Mouse (Mus musculus) liver, embryonic 12.5 days (tissue): ENCODE measurements around the gene Mlycd. TPM values are rescaled to one million over a fixed set of nuclear protein-coding genes. Genes with fewer than 3 reads are reported as not detected.

Experiments
- ATAC-seq: fragments of 200-750 bp; cut with Nextera tagmentation; 2 replicates; pipeline ENCODE4 v1.8.0; 2017; ENCODE audit warnings: moderate number of reproducible peaks, mild to moderate bottlenecking, moderate library complexity
- H3K27ac ChIP-seq: fragments of 300-500 bp; sonication (generic); 2 replicates; pipeline ENCODE4 v1.5.1; 2016; ENCODE audit warnings: mild to moderate bottlenecking
- H3K27me3 ChIP-seq: fragments of 300-500 bp; sonication (generic); replicated peaks from 2 replicates; pipeline ENCODE4 v1.6.1; 2016; ENCODE audit warnings: mild to moderate bottlenecking, moderate library complexity
- H3K36me3 ChIP-seq: fragments of 300-500 bp; sonication (generic); 2 replicates; pipeline ENCODE4 v1.6.1; 2016; ENCODE audit warnings: mild to moderate bottlenecking, moderate library complexity
- H3K4me1 ChIP-seq: fragments of 300-500 bp; sonication (generic); 2 replicates; pipeline ENCODE4 v1.6.1; 2016
- H3K4me2 ChIP-seq: fragments of 300-500 bp; sonication (generic); 2 replicates; pipeline ENCODE4 v1.6.1; 2016; ENCODE audit warnings: mild to moderate bottlenecking, moderate library complexity
- H3K4me3 ChIP-seq: fragments of 300-500 bp; sonication (generic); 2 replicates; pipeline ENCODE4 v1.5.1; 2016; ENCODE audit warnings: mild to moderate bottlenecking, moderate library complexity
- H3K9ac ChIP-seq: fragments of 300-500 bp; sonication (generic); 2 replicates; pipeline ENCODE4 v1.6.1; 2016; ENCODE audit warnings: mild to moderate bottlenecking, moderate library complexity
- H3K9me3 ChIP-seq: fragments of 300-500 bp; sonication (generic); replicated peaks from 2 replicates; pipeline ENCODE4 v1.6.1; 2016; ENCODE audit warnings: mild to moderate bottlenecking, moderate library complexity
- WGBS: fragments of 180-500 bp; shearing (Covaris S2); methylation state at CpG from one replicate; pipeline ENCODE4 v1.1.7; 2016; ENCODE audit not compliant: insufficient replicate concordance; 5-methylcytosine and 5-hydroxymethylcytosine counted together
- polyA plus RNA-seq: library from polyadenylated mRNA; unstranded; fragments of >200 nt; fragmentation: Nextera tagmentation; extraction: Ambion mirVana; gene quantifications from 2 replicates; pipeline ENCODE4 v1.2.1, GENCODE M21; 2016

The Mlycd gene
- polyA plus RNA-seq, 1 experiment from 2014 or later, result 11.7 TPM

DNA sequence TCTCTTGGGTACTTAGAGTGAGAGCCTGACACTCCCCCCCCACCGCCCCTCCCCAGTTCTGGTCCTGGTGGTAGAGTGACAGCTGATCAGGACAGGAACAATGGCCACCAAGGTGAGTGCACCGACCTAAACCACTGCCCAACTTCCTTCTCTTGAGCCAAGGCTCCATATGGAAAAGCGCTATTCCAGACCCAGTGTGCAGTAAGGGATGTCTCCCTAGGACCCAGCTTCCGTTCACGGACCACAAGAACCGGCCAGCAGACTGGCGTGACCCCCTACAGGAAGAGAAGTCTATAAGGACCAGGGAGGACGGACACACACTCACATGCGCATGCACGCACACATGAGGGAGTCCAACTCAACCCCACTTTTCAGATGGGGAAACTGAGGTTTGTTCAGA, 41.7 kb downstream of the Mlycd start:
- H3K4me2 ChIP-seq, result peak overlapping the region; percentile 50

GRCm38 (mm10) chr8:119436933-119437332, 42.3 kb downstream of the Mlycd start:
- H3K4me3 ChIP-seq, result peak overlapping the region; percentile 43
- H3K4me1 ChIP-seq, result peaks cover 33% of the 10 kb centered on the region
- peak; percentile 46 for ATAC-seq
- peak overlapping the region; percentile 28; the same call in 1 of the 2 replicates for H3K9ac ChIP-seq
- H3K9me3 ChIP-seq, result no peaks in the 10 kb centered on the region
- H3K36me3 ChIP-seq, result peaks cover under 1% of the 10 kb centered on the region
- no peaks in the 10 kb centered on the region for H3K27me3 ChIP-seq
- H3K27ac ChIP-seq, result peak overlapping the region; percentile 2; the same call in 1 of the 2 replicates
- H3K4me2 ChIP-seq, result peak overlapping the region; percentile 50
- WGBS, result 12% methylated on average over 9 of the region's 9 CpGs

More for the DNA sequence above, 41.7 kb downstream of the Mlycd start:
- H3K4me3 ChIP-seq, result no peak overlapping the region
- H3K36me3 ChIP-seq, result no peaks in the 10 kb centered on the region
- no peaks in the 10 kb centered on the region for H3K9me3 ChIP-seq
- 61% methylated on average over 10 of the region's 10 CpGs for WGBS
- peak overlapping the region; percentile 2; the same call in 1 of the 2 replicates for H3K27ac ChIP-seq
- H3K4me1 ChIP-seq, result peaks cover 34% of the 10 kb centered on the region
- no peak for ATAC-seq
- no peaks in the 10 kb centered on the region for H3K27me3 ChIP-seq
- no peak overlapping the region for H3K9ac ChIP-seq

DNA sequence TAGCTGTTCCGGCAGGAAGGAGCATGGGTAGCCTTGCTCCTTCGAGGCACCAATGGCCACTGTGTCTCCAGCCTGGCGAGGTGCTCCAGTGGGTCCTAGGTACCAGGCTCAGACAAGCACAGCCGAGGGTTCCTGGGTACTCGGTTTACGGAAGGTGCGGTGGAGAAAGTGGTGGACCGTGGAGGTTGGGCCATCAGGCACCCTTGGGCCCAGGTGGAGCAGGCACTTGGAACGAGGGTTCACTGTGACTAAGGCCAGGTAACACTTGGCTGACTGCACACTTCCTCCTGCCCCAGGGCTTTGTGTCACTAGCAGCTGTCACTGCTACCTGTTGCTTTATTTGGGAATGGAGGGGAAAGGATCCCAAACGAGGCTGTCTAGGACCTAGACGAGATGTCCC, 42.8 kb downstream of the Mlycd start:
- H3K4me3 ChIP-seq, result peak overlapping the region; percentile 43
- H3K4me1 ChIP-seq, result peaks cover 33% of the 10 kb centered on the region
- H3K9me3 ChIP-seq, result no peaks in the 10 kb centered on the region
- no peak for ATAC-seq
- 51% methylated on average over 11 of the region's 11 CpGs for WGBS
- peak overlapping the region; percentile 28 for H3K9ac ChIP-seq
- peaks cover 2% of the 10 kb centered on the region; the same call in 1 of the 2 replicates for H3K27me3 ChIP-seq
- peak overlapping the region; percentile 50 for H3K4me2 ChIP-seq
- H3K27ac ChIP-seq, result no peak overlapping the region
- H3K36me3 ChIP-seq, result peaks cover 6% of the 10 kb centered on the region

GRCm38 (mm10) chr8:119438876-119439275, 44.2 kb downstream of the Mlycd start:
- H3K4me2 ChIP-seq, result peak overlapping the region; percentile 50
- H3K9ac ChIP-seq, result no peak overlapping the region
- 0 out of 2 replicates have a peak overlapping the region, but pooled peaks have one; percentile 4 for H3K27ac ChIP-seq
- H3K4me3 ChIP-seq, result peak overlapping the region; percentile 43
- no peaks in the 10 kb centered on the region for H3K9me3 ChIP-seq
- 57% methylated on average over 6 of the region's 6 CpGs for WGBS
- no peak for ATAC-seq
- H3K4me1 ChIP-seq, result peaks cover 33% of the 10 kb centered on the region
- H3K27me3 ChIP-seq, result peaks cover 6% of the 10 kb centered on the region; the same call in 1 of the 2 replicates
- peaks cover 19% of the 10 kb centered on the region for H3K36me3 ChIP-seq

GRCm38 (mm10) chr8:119439424-119439823, 44.7 kb downstream of the Mlycd start:
- Histone ChIP-seq H3K9me3 (no peaks in the 10 kb centered on the region), H3K27me3 (peaks cover 7% of the 10 kb centered on the region; the same call in 1 of the 2 replicates), H3K36me3 (peaks cover 19% of the 10 kb centered on the region), H3K4me1 (peaks cover 33% of the 10 kb centered on the region), H3K9ac (no peak overlapping the region), H3K4me2 (peak overlapping the region; percentile 50), H3K4me3 (peak overlapping the region; percentile 43), H3K27ac (no peak overlapping the region)
- 84% methylated on average over 2 of the region's 2 CpGs for WGBS
- no peak for ATAC-seq

- H3K36me3 ChIP-seq, result peaks cover 23% of the 10 kb centered on the region
- H3K4me2 ChIP-seq, result peak overlapping the region; percentile 50
- H3K4me3 ChIP-seq, result no peak overlapping the region
- no peak for ATAC-seq
- H3K27me3 ChIP-seq, result peaks cover 11% of the 10 kb centered on the region; the same call in 1 of the 2 replicates
- 67% methylated on average over 7 of the region's 7 CpGs for WGBS
- no peak overlapping the region for H3K9ac ChIP-seq
- no peak overlapping the region for H3K27ac ChIP-seq
- peaks cover 29% of the 10 kb centered on the region for H3K4me1 ChIP-seq
- no peaks in the 10 kb centered on the region for H3K9me3 ChIP-seq
Observed at GRCm38 (mm10) chr8:119439893-119440249, 45.2 kb downstream of the Mlycd start.

GRCm38 (mm10) chr8:119440250-119440951, 45.7 kb downstream of the Mlycd start:
- 20% methylated on average over 16 of the region's 16 CpGs for WGBS
- H3K4me3 ChIP-seq, result no peak overlapping the region
- ATAC-seq, result no peak; the same call in 1 of the 2 replicates
- H3K36me3 ChIP-seq, result peaks cover 28% of the 10 kb centered on the region
- H3K9me3 ChIP-seq, result no peaks in the 10 kb centered on the region
- H3K4me1 ChIP-seq, result peaks cover 29% of the 10 kb centered on the region
- H3K9ac ChIP-seq, result no peak overlapping the region
- no peak overlapping the region for H3K27ac ChIP-seq
- H3K4me2 ChIP-seq, result peak overlapping the region; percentile 50
- peaks cover 17% of the 10 kb centered on the region for H3K27me3 ChIP-seq

DNA sequence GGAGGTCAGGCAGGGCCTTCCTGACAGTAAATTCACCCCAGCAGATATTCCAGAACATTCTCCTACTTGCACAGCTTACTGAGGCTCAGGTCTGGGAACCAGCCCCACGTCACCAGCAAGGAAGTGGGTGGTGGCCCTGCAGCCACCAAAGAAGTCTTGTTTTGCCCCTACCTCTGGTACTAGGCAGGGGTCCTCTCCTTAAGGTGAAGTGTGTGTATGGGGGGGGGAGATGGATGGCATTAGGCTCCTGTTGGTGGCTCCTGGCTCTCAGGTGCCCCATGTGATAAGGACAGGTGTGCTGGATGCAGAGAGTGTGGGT, 46.2 kb downstream of the Mlycd start:
- Histone ChIP-seq H3K9ac (no peak overlapping the region), H3K9me3 (no peaks in the 10 kb centered on the region), H3K27me3 (peaks cover 22% of the 10 kb centered on the region), H3K36me3 (peaks cover 34% of the 10 kb centered on the region), H3K4me2 (0 out of 2 replicates have a peak overlapping the region, but pooled peaks have one; percentile 50), H3K4me3 (no peak overlapping the region), H3K4me1 (peaks cover 29% of the 10 kb centered on the region), H3K27ac (no peak overlapping the region)
- 27% methylated on average over 1 of the region's 1 CpGs for WGBS
- ATAC-seq, result no peak

GRCm38 (mm10) chr8:119442013-119442412, 47.3 kb downstream of the Mlycd start:
- peaks cover 33% of the 10 kb centered on the region for H3K27me3 ChIP-seq
- WGBS, result 52% methylated on average over 5 of the region's 5 CpGs
- no peak overlapping the region for H3K27ac ChIP-seq
- H3K4me3 ChIP-seq, result no peak overlapping the region
- H3K9me3 ChIP-seq, result no peaks in the 10 kb centered on the region
- H3K9ac ChIP-seq, result no peak overlapping the region
- no peak for ATAC-seq
- peaks cover 23% of the 10 kb centered on the region for H3K4me1 ChIP-seq
- H3K4me2 ChIP-seq, result no peak overlapping the region
- peaks cover 34% of the 10 kb centered on the region for H3K36me3 ChIP-seq

GRCm38 (mm10) chr8:119442970-119443369, 48.3 kb downstream of the Mlycd start:
- Histone ChIP-seq H3K9me3 (no peaks in the 10 kb centered on the region), H3K27ac (no peak overlapping the region), H3K4me1 (peaks cover 19% of the 10 kb centered on the region), H3K27me3 (peaks cover 42% of the 10 kb centered on the region), H3K36me3 (peaks cover 34% of the 10 kb centered on the region), H3K4me2 (no peak overlapping the region), H3K9ac (no peak overlapping the region), H3K4me3 (no peak overlapping the region)
- 85% methylated on average over 8 of the region's 8 CpGs for WGBS
- no peak for ATAC-seq

DNA sequence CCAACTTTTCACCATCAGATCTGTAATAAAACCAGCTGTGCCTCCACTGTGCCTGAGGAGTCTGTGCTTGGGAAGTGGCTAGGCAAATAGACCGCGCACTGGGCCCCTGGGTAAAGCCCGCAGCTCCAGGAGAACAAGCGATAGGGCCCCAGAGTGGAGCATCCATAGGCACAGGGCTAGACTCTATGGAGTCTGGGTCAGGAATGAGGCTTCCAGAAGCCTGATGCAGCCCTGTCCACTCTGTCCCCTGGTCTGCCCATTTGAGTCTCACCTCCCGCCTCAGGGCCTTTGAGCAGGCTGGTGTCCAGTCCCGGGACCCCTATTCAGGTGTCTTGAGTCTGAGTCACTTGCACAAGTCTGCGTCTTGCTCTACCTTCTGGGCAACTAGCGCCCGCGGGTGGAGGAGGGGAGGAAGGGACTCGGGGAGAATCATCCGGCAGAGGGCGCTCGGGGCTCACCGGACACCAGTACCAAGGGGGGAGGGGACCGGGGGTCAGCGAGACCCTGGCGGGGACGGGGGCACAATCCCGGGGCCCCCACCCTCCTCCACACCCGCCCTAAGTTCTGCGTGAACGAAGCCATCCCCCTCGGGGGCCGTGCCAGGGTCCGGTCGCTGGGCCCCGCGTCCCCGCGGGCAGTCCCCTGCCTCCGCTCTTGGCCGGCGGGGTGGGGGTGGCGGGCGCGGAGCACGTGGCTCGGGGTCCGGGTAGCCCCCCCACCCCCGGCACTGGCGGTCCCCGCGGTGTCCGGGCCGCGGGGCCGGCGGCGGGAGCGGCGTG, 51.7 kb downstream of the Mlycd start, which contains the start of gene Necab2:
Gene Necab2 (plus strand): TSS at position 509 of the 779 bp plus-strand sequence.
- Histone ChIP-seq H3K27ac (no peak within 1 kb of the TSS), H3K9me3 (no peaks in the 10 kb centered on the region), H3K9ac (no peak within 1 kb of the TSS), H3K36me3 (peaks cover 34% of the 10 kb centered on the region), H3K4me2 (peak within 1 kb of the TSS; percentile 76), H3K4me3 (peak within 1 kb of the TSS; percentile 54), H3K4me1 (peaks cover 3% of the 10 kb centered on the region; the same call in 1 of the 2 replicates), H3K27me3 (peaks cover 72% of the 10 kb centered on the region)
- 2% methylated on average over 41 of the region's 52 CpGs for WGBS
- peak; percentile 35 for ATAC-seq
